ENCODE assay signal across 7 mouse cellular contexts in genomic region chr11:118212636-118213112, GRCm38 (mm10). TPM values are rescaled to one million over a fixed set of nuclear protein-coding genes. Genes with fewer than 3 reads are reported as not detected.
DNase-seq lines count a peak whose midpoint lies in the region; ATAC-seq and TF ChIP-seq lines count a peak whose summit lies in the region.

No protein-coding gene starts in this region.

- TF ChIP-seq CTCF in liver, adult 2 months (IDR thresholded peaks at IDR 0.05; ENCODE audit: low read depth, low read length) = no peak

- peak overlapping the region; percentile 56 for H3K4me3 ChIP-seq in liver, adult 2 months (ENCODE audit: insufficient read depth, low read depth, low read length)
- H3K4me3 ChIP-seq in liver, embryonic 11.5 days (ENCODE audit: low read depth, low read length) = no peak overlapping the region
- no peak overlapping the region for H3K4me3 ChIP-seq in hindbrain, embryonic 16.5 days (ENCODE audit: low read length)
- H3K4me3 ChIP-seq in myocyte = peak overlapping the region; percentile 5

- H3K27ac ChIP-seq in liver, adult 2 months (replicated peaks; ENCODE audit: insufficient read depth, low read depth, low read length) = peak overlapping the region; percentile 97
- no peak overlapping the region for H3K27ac ChIP-seq in liver, embryonic 11.5 days (ENCODE audit: low read depth, low read length)
- peak overlapping the region; percentile 45 for H3K27ac ChIP-seq in hindbrain, embryonic 16.5 days (ENCODE audit: low read depth, low read length)

- TF ChIP-seq POLR2A in liver, adult 2 months (IDR thresholded peaks at IDR 0.05; ENCODE audit: extremely low read depth, insufficient read depth, low read length) = peak; percentile 72
- peak; percentile 22 for TF ChIP-seq POLR2A in myocyte (IDR thresholded peaks at IDR 0.05; ENCODE audit: insufficient read length, low read depth)

- DNase-seq in liver, adult 2 months (ENCODE audit: extremely low read depth, low read depth, low spot score) = peak; percentile 96
- DNase-seq in liver, embryonic 11.5 days (ENCODE audit: low spot score) = no peak
- DNase-seq in NIH3T3 (ENCODE audit: low read depth) = peak; percentile 35
- no peak for DNase-seq in adrenal gland, postnatal 25 days
- DNase-seq in gastrocnemius, postnatal 4 days (ENCODE audit: low spot score in 2 of 2) = no peak

- no peak overlapping the region for H3ac ChIP-seq in myocyte (ENCODE audit: control insufficient read depth, insufficient read length)

- no peak for ATAC-seq in liver, embryonic 11.5 days (replicated peaks; ENCODE audit: low FRiP score)
- ATAC-seq in hindbrain, embryonic 16.5 days = no peak

- H3K79me2 ChIP-seq in liver, adult 2 months (ENCODE audit: control insufficient read depth, insufficient read depth, low read length) = peaks cover 44% of the 10 kb centered on the region
- peaks cover 26% of the 10 kb centered on the region for H3K79me2 ChIP-seq in myocyte (ENCODE audit: control insufficient read depth, insufficient read depth)

- no peak overlapping the region for H3K4me2 ChIP-seq in liver, embryonic 11.5 days
- H3K4me2 ChIP-seq in hindbrain, embryonic 16.5 days (ENCODE audit: low read length) = no peak overlapping the region
- peak overlapping the region; percentile 71 for H3K4me2 ChIP-seq in myocyte (ENCODE audit: low read depth)

- no peaks in the 10 kb centered on the region for H3K9me3 ChIP-seq in liver, embryonic 11.5 days (ENCODE audit: control insufficient read depth, low read length)
- no peaks in the 10 kb centered on the region for H3K9me3 ChIP-seq in hindbrain, embryonic 16.5 days (ENCODE audit: control insufficient read depth, low read length)

- peak overlapping the region; percentile 72 for H3K9ac ChIP-seq in liver, adult 2 months (ENCODE audit: low read depth, low read length)
- no peak overlapping the region for H3K9ac ChIP-seq in liver, embryonic 11.5 days (ENCODE audit: low read depth, low read length)
- no peak overlapping the region for H3K9ac ChIP-seq in hindbrain, embryonic 16.5 days (ENCODE audit: low read depth, low read length)

- H3K36me3 ChIP-seq in liver, adult 2 months (ENCODE audit: control insufficient read depth, insufficient read depth, low read length) = no peaks in the 10 kb centered on the region
- no peaks in the 10 kb centered on the region for H3K36me3 ChIP-seq in liver, embryonic 11.5 days (ENCODE audit: control insufficient read depth, insufficient read depth, low read length)
- H3K36me3 ChIP-seq in hindbrain, embryonic 16.5 days (ENCODE audit: control insufficient read depth, insufficient read depth, low read length) = no peaks in the 10 kb centered on the region
- no peaks in the 10 kb centered on the region for H3K36me3 ChIP-seq in myocyte (ENCODE audit: control insufficient read depth, insufficient read depth)

- peaks cover 38% of the 10 kb centered on the region for H3K4me1 ChIP-seq in liver, adult 2 months (ENCODE audit: control insufficient read depth, insufficient read depth, low read length)
- H3K4me1 ChIP-seq in liver, embryonic 11.5 days (replicated peaks; ENCODE audit: control insufficient read depth, insufficient read depth, low read length) = peaks cover 25% of the 10 kb centered on the region
- H3K4me1 ChIP-seq in hindbrain, embryonic 16.5 days (ENCODE audit: control insufficient read depth, insufficient read depth, low read depth, low read length) = peaks cover 49% of the 10 kb centered on the region

- H3K27me3 ChIP-seq in liver, adult 2 months (ENCODE audit: control insufficient read depth, insufficient read depth, low read length) = no peaks in the 10 kb centered on the region
- H3K27me3 ChIP-seq in liver, embryonic 11.5 days (replicated peaks; ENCODE audit: control insufficient read depth, insufficient read depth, low read length) = no peaks in the 10 kb centered on the region
- no peaks in the 10 kb centered on the region for H3K27me3 ChIP-seq in hindbrain, embryonic 16.5 days (replicated peaks; ENCODE audit: control insufficient read depth, insufficient read depth, low read length)
- H3K27me3 ChIP-seq in myocyte (ENCODE audit: control insufficient read depth, insufficient read depth, insufficient read length) = no peaks in the 10 kb centered on the region

- WGBS in liver, adult 2 months = 12% methylated on average over 7 of the region's 7 CpGs
- 61% methylated on average over 7 of the region's 7 CpGs for WGBS in liver, embryonic 11.5 days
- WGBS in hindbrain, embryonic 16.5 days = 71% methylated on average over 7 of the region's 7 CpGs

TF ChIP-seq in myocyte, 11 proteins besides CTCF, POLR2A, EP300 and RAD21:
- TF ChIP-seq TCF3 (IDR thresholded peaks at IDR 0.05; ENCODE audit: insufficient read length, low read depth) = no peak
- no peak for TF ChIP-seq MAX (IDR thresholded peaks at IDR 0.05; ENCODE audit: low read depth)
- TF ChIP-seq E2F4 (IDR thresholded peaks at IDR 0.05; ENCODE audit: insufficient read depth) = no peak
- TF ChIP-seq POLR2AphosphoS2 (IDR thresholded peaks at IDR 0.05; ENCODE audit: insufficient read length, low read depth) = no peak
- TF ChIP-seq TCF12 (IDR thresholded peaks at IDR 0.05; ENCODE audit: insufficient read depth, poor library complexity, severe bottlenecking) = no peak
- peak in 1 of 3 experiments; percentile 55 for TF ChIP-seq MYOG (IDR thresholded peaks at IDR 0.05; ENCODE audit: control insufficient read depth in 1 of 3, insufficient read depth in 1 of 3, insufficient read length in 2 of 3, low read depth in 2 of 3)
- TF ChIP-seq CEBPB (IDR thresholded peaks at IDR 0.05; ENCODE audit: insufficient read depth, poor library complexity, severe bottlenecking) = no peak
- no peak for TF ChIP-seq SRF (IDR thresholded peaks at IDR 0.05; ENCODE audit: control insufficient read depth, insufficient read length, low read depth)
- no peak for TF ChIP-seq USF1 (IDR thresholded peaks at IDR 0.05; ENCODE audit: low read depth)
- TF ChIP-seq MYOD1 (IDR thresholded peaks at IDR 0.05; ENCODE audit: control insufficient read depth in 1 of 3, insufficient read length in 2 of 3, low read depth in 2 of 3) = peak in 2 of 3 experiments; percentile 47 to 79
- no peak for TF ChIP-seq REST (IDR thresholded peaks at IDR 0.05; ENCODE audit: insufficient read depth, insufficient read length)

RNA-seq across cellular contexts. Expression of gene Cyth1, which starts 35.7 kb away (rescaled TPM):
- 26.8 and 32.4 TPM in 2 replicates for total RNA-seq in liver, adult 2 months (2014; rRNA removed)
- 13.9 and 14.7 TPM in 2 replicates for polyA plus RNA-seq in liver, adult 2 months (2012; rRNA removed)
- polyA plus RNA-seq in liver, embryonic 11.5 days (2014; fragmentation: Nextera tagmentation; extraction: Ambion mirVana) = 6.1 and 6.7 TPM in 2 replicates
- polyA plus RNA-seq in hindbrain, embryonic 16.5 days (2015; fragmentation: Nextera tagmentation; extraction: Ambion mirVana) = 19.7 and 23.3 TPM in 2 replicates
- polyA plus RNA-seq in myocyte (2012; fragmentation: generic; extraction: Trizol) = 16.1 TPM
- 28.9 and 42.2 TPM in 2 replicates for total RNA-seq in adrenal gland, postnatal 25 days (2021)
- 10 to 100 TPM; 28.4 to 32.2 TPM for total RNA-seq in gastrocnemius, postnatal 4 days (2021)

Comparison
In these comparisons a context has a peak if more than half of its experiments do, and no peak if none do; other contexts are left out.
1. DNase-seq: peak in liver, adult 2 months (single experiment) and NIH3T3 (single experiment); none in liver, embryonic 11.5 days (single experiment), adrenal gland, postnatal 25 days (single experiment) and gastrocnemius, postnatal 4 days (0 of 2).
2. H3K4me3 ChIP-seq: peak in liver, adult 2 months (single experiment) and myocyte (single experiment); none in liver, embryonic 11.5 days (single experiment) and hindbrain, embryonic 16.5 days (single experiment).